Mouse (Mus musculus): ENCODE results near the gene Mettl7a1.
"Not testable (repeated sequence)": the region's sequence is repeated elsewhere in the genome, so short reads cannot be mapped to it uniquely, and the experiment has no call there.

The Mettl7a1 gene

GRCm38 (mm10) chr15:100301556-100301955 lies 2.4 kb upstream of the Mettl7a1 start:
- DNase-seq (ENCODE audit: low spot score in 2 of 2) = no peak

GRCm38 (mm10) chr15:100303428-100304018 lies 417 bp upstream of the Mettl7a1 start:
- no peak for DNase-seq (ENCODE audit: low spot score in 2 of 2)

GRCm38 (mm10) chr15:100306201-100306600 lies 2.3 kb downstream of the Mettl7a1 start:
- DNase-seq (ENCODE audit: low spot score in 2 of 2) = no peak

- peak in 1 of 2 experiments; percentile 63 for DNase-seq (ENCODE audit: low spot score in 2 of 2)
Measured at GRCm38 (mm10) chr15:100307438-100308096, 3.6 kb downstream of the Mettl7a1 start.

GRCm38 (mm10) chr15:100312346-100312745 lies 8.4 kb downstream of the Mettl7a1 start:
- no peak for DNase-seq (ENCODE audit: low spot score in 2 of 2)

- DNase-seq (ENCODE audit: low spot score in 2 of 2) = no peak
Measured at GRCm38 (mm10) chr15:100314448-100315145, 10.7 kb downstream of the Mettl7a1 start.

- DNase-seq (ENCODE audit: low spot score in 2 of 2) = not testable (repeated sequence)
Measured at GRCm38 (mm10) chr15:100318014-100318671, 14.2 kb downstream of the Mettl7a1 start.

GRCm38 (mm10) chr15:100319884-100320283 lies 15.9 kb downstream of the Mettl7a1 start:
- no peak for DNase-seq (ENCODE audit: low spot score in 2 of 2)

- DNase-seq (ENCODE audit: low spot score in 2 of 2) = no peak
Measured at GRCm38 (mm10) chr15:100320295-100320905, 16.5 kb downstream of the Mettl7a1 start.

- peak in 1 of 2 experiments; percentile 39 for DNase-seq (ENCODE audit: low spot score in 2 of 2)
Measured at GRCm38 (mm10) chr15:100321134-100321533, 17.2 kb downstream of the Mettl7a1 start.

GRCm38 (mm10) chr15:100324021-100324591 lies 20.2 kb downstream of the Mettl7a1 start:
- peak in 1 of 2 experiments; percentile 37 for DNase-seq (ENCODE audit: low spot score in 2 of 2)

GRCm38 (mm10) chr15:100325235-100325634 lies 21.3 kb downstream of the Mettl7a1 start:
- DNase-seq (ENCODE audit: low spot score in 2 of 2) = no peak

- DNase-seq (ENCODE audit: low spot score in 2 of 2) = not testable (repeated sequence)
Measured at GRCm38 (mm10) chr15:100328089-100328488, 24.1 kb downstream of the Mettl7a1 start.

- DNase-seq (ENCODE audit: low spot score in 2 of 2) = not testable (repeated sequence)
Measured at GRCm38 (mm10) chr15:100329336-100329735, 25.4 kb downstream of the Mettl7a1 start.

- no peak for DNase-seq (ENCODE audit: low spot score in 2 of 2)
Measured at GRCm38 (mm10) chr15:100330739-100331138, 26.8 kb downstream of the Mettl7a1 start.

- DNase-seq (ENCODE audit: low spot score in 2 of 2) = not testable (repeated sequence)
Measured at GRCm38 (mm10) chr15:100332077-100332961, 28.4 kb downstream of the Mettl7a1 start.

- DNase-seq (ENCODE audit: low spot score in 2 of 2) = no peak
Measured at GRCm38 (mm10) chr15:100334629-100335028, 30.7 kb downstream of the Mettl7a1 start, which contains the start of gene Mettl7a3. Mettl7a3 (plus strand) TSS chr15:100334929.

- DNase-seq (ENCODE audit: low spot score in 2 of 2) = not testable (repeated sequence)
Measured at GRCm38 (mm10) chr15:100337328-100337727, 33.4 kb downstream of the Mettl7a1 start.

- peak; percentile 34 to 82 for DNase-seq (ENCODE audit: low spot score in 2 of 2)
Measured at GRCm38 (mm10) chr15:100337847-100338246, 33.9 kb downstream of the Mettl7a1 start.

- not testable (repeated sequence) for DNase-seq (ENCODE audit: low spot score in 2 of 2)
Measured at GRCm38 (mm10) chr15:100341314-100341980, 37.5 kb downstream of the Mettl7a1 start.

Measured in spleen, postnatal 10 days (tissue).